Mouse (Mus musculus): ENCODE results near the gene Adgre1.

GRCm38 (mm10) chr17:57359485-57360241 is 1.2 kb downstream of the Adgre1 start:
- TF ChIP-seq CTCF (IDR thresholded peaks at IDR 0.05; ENCODE audit: low read depth, low read length) (no peak), GATA1 (IDR thresholded peaks at IDR 0.05; ENCODE audit: borderline replicate concordance, low read length) (no peak), POLR2AphosphoS5 (IDR thresholded peaks at IDR 0.05; ENCODE audit: insufficient replicate concordance, low read depth, low read length) (no peak)
